Mouse (Mus musculus): ENCODE results near the gene Ptpn6. TPM values are rescaled to one million over a fixed set of nuclear protein-coding genes. Genes with fewer than 3 reads are reported as not detected.
A peak's percentile ranks its signal among the peaks of the same experiment; 100 is the strongest.
"Not testable (repeated sequence)": the region's sequence is repeated elsewhere in the genome, so short reads cannot be mapped to it uniquely, and the experiment has no call there.

Gene Ptpn6
- total RNA-seq, 2 experiments from 2014 or later = 1.7 to 1.9 TPM

DNA sequence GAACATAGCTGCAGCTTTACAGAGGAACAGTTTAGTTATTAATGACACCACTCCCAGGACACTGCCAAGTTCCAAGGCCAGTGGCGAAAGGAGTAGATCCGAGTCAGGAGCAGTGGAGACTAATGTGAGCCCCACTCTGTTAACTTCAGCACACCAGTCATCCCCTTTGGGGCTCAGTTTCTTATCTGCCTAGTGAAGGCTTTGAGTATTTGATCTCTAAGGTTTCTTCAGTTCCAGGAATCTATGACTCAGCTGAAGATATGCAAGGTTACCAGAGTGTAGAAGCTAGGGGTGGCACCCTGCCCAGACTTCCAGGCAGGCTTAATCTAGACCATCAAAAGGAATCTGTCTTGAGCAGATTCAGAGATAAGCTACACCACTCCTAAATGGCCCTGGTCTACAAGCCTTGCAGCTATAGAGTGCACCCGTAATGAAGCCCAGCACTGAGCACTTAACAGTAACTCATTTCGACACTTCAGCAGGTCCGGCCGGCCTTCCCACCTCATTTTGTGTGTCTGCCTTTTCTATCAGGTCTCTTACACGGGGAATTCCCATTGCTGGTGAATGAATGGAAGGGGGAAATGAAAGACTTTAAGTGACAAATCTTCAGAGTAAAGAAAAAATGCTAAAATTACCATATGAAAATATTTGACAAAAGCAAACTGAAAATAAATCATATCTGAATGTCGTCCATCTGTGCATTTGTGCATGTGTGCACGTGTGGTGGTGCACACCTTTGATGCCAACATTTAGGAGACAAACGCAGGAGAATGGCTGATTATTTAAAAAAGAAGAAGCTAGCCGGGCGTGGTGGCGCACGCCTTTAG, 54.7 kb downstream of the Ptpn6 start:
- intact Hi-C loops (cut with DNase I; ENCODE audit: low total_unique reads) = no loop called here
- peak; percentile 55 for DNase-seq

DNA sequence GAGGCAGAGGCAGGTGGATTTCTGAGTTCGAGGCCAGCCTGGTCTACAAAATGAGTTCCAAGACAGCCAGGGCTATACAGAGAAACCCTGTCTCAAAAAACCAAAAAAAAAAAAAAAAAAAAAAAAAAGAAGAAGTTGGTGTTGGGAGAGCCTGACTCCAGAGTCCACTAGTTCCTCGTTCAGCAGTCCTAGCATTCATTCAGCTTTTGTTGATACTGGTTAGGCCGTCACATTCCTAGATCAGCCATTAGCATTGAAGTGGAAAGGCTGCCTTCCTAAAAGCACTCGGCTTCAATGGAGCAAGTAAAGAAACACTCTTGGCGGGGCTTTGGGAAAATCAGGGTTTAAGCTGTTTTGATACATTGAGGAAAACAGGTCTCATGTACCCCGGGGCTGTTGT, 56.2 kb downstream of the Ptpn6 start:
- intact Hi-C loops (cut with DNase I; ENCODE audit: low total_unique reads); DNase-seq: not testable (repeated sequence)

DNA sequence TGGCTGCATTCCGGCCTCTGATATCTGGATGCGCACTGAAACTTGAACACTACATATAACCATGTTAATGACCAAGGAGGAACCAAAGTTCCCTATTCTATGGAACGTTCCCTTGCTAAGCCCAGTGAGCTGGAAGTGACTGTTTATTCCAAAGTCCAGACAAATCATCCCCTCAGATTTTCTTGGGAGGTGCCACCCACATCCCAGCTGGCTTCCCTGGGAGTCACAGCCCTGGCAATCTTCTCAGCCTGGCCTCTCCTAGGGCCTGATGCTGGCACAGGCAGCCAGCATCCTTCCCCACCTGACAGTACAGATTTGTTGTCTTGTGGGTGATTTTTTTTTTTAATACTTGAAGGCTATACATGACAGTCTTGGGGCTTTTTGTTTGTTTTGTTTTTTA, 59.0 kb downstream of the Ptpn6 start:
- intact Hi-C loops (cut with DNase I; ENCODE audit: low total_unique reads) = no loop called here
- no peak for DNase-seq

DNA sequence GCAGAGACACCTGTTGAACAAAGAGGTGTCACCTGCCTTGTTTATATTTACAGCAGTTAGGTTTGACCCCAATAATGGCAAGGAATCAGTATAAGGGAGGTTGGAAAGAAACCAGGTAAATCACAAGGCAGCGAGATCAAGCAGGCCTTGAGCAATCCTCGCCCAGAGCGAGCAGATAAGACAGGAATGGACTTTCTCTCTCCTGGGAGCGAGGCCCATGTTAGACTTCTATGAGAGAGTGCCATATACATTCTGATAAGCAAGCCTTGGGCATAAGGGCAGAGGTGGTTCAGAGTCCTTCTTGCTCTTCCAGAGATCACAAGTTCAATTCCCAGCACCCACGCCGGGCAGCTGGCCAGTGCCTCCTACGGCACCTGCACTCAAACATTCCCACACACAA, 59.7 kb downstream of the Ptpn6 start:
- DNase-seq = no peak

DNA sequence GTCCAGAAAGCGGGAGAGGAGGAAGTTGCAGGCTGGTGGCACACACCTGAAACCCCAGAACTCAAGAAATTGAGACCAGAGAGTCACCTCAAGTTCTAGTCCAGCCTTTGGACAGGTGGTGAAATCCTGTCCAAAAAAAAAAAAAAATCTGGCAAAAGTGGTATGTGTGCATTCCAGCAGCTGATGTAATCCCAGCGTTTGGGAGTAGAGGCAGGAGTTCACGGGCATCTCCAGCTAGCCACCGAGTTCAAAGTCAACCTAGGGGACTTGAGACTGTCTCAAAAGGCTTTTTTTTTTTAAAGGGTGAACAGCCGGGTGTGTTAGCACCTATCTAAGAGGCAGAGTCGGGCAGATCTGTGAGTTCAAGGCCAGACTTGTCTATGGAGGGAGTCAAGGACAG, 62.3 kb downstream of the Ptpn6 start:
- intact Hi-C loops (cut with DNase I; ENCODE audit: low total_unique reads) = no loop called here
- no peak for DNase-seq

More for the DNA sequence above, 59.7 kb downstream of the Ptpn6 start:
- intact Hi-C loops (cut with DNase I; ENCODE audit: low total_unique reads) = no loop called here

DNA sequence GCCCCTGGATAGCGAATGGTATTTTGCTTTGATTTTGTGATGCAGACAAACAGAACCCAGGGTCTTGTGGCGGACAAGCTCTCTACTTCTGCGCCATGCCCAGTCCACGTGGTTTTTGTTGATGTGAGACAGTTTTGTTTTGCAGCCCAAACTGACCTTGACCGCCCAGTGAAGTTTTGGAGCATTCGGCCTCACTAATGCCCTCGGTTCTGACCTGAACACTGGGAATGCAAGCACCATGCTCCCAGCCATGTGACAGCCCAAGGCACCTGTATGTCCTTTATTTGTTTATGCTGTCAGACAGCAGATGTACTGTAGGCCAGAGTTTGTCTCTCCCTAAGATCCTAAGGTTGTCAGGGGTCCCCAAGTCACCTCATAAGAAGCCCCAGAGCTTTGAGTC, 63.9 kb downstream of the Ptpn6 start:
- intact Hi-C loops (cut with DNase I; ENCODE audit: low total_unique reads) = no loop called here
- no peak for DNase-seq

DNA sequence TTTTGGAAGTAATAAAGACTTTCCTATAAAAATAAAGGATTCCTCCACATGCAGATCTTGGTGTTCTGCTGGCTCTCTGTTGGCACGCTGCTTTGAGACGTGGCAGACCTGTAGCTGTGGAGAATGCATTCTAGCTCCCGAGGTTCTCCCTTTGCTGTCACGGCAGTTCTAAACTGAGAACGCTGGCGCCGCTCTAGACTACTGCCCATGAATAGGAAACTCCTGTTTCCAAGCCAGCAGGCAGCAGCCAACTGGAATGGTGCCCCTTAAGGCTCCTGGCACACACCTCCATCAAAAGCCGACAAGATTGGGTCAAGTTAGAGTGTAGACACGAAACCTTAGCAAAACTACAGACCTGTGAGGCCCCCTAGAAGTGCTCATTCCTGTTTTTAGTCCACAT, 64.9 kb downstream of the Ptpn6 start:
- intact Hi-C loops (cut with DNase I; ENCODE audit: low total_unique reads) = no loop called here
- DNase-seq = peak; percentile 46

DNA sequence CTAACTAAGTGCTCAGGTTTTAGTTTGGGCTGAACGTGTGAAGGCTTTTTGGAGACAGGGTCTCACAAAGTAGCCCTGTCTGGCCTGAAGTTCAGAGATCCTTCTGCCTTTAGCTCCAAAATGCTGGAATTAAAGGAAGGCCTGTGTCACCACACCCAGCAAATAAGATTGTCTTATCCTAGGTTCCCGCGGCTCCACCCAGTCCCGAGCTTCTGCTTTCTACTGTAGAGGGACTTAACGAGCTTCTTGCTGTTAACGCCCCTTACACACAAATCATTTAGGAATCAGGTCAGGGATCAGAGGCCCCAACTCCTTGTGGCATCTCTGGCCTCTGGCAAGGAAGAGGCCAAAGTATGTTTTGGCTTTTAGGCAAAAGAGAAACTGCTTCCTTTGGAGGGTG, 66.4 kb downstream of the Ptpn6 start:
- intact Hi-C loops (cut with DNase I; ENCODE audit: low total_unique reads) = no loop called here
- DNase-seq = no peak

Small RNA genes within 50 kb of the gene (microRNA-seq; reads per million reads assigned to microRNA genes)
- gene Mir141 (0 to 0.64 reads per million in 2 experiments), gene Mir200c (11.5 to 13.5 reads per million in 2 experiments)

Other genes with a start within 250 kb of the Ptpn6 start
- gene C1rl, start 245.6 kb downstream of the Ptpn6 start, total RNA-seq (2021) = 1 to 10 TPM in 1 of 2 experiments, under 1 TPM in 1; 0.64 to 1.2 TPM
- 10 to 100 TPM; 11.8 to 16.3 TPM for gene C1ra, start 226.3 kb downstream of the Ptpn6 start, total RNA-seq (2021)
- 10 to 100 TPM; 31.6 to 40.4 TPM for gene C1s1, start 196.4 kb downstream of the Ptpn6 start, total RNA-seq (2021)
- 1 to 10 TPM; 1.3 to 2.3 TPM for gene C1rb, start 168.4 kb downstream of the Ptpn6 start, total RNA-seq (2021)
- under 1 TPM; 0.78 to 0.96 TPM for gene C1s2, start 102.6 kb downstream of the Ptpn6 start, total RNA-seq (2021)
- 10 to 100 TPM; 26.3 to 32.3 TPM for gene Lpcat3, start 75.7 kb downstream of the Ptpn6 start, total RNA-seq (2021)
- 10 to 100 TPM; 51.8 to 57.5 TPM for gene Emg1, start 26.5 kb downstream of the Ptpn6 start, total RNA-seq (2021)
- gene Phb2, start 26.4 kb downstream of the Ptpn6 start, total RNA-seq (2021) = 100 to 1,000 TPM; 179 to 184 TPM
- 100 to 1,000 TPM; 207 to 228 TPM for gene Grcc10, start 2.7 kb upstream of the Ptpn6 start, total RNA-seq (2021)
- not detected for gene Gm45234, start 17.3 kb upstream of the Ptpn6 start, total RNA-seq (2021)
- 10 to 100 TPM; 30.8 to 35.8 TPM for gene Atn1, start 17.8 kb upstream of the Ptpn6 start, total RNA-seq (2021)
- 1 to 10 TPM; 1.9 to 2.3 TPM for gene Eno2, start 31.0 kb upstream of the Ptpn6 start, total RNA-seq (2021)
- gene Lrrc23, start 41.0 kb upstream of the Ptpn6 start, total RNA-seq (2021) = not detected
- gene Spsb2, start 69.9 kb upstream of the Ptpn6 start, total RNA-seq (2021) = 1 to 10 TPM; 3.7 to 4.8 TPM
- 1,000 to 10,000 TPM; 2,868 to 2,952 TPM for gene Tpi1, start 75.6 kb upstream of the Ptpn6 start, total RNA-seq (2021)
- 10 to 100 TPM; 55.3 to 61.9 TPM for gene Usp5, start 90.8 kb upstream of the Ptpn6 start, total RNA-seq (2021)
- 1 to 10 TPM; 4.6 to 5.0 TPM for gene Cdca3, start 90.8 kb upstream of the Ptpn6 start, total RNA-seq (2021)
- gene Gnb3, start 101.6 kb upstream of the Ptpn6 start, total RNA-seq (2021) = 1 to 10 TPM; 6.6 to 7.0 TPM
- 10 to 100 TPM; 19.7 to 24.2 TPM for gene P3h3, start 119.0 kb upstream of the Ptpn6 start, total RNA-seq (2021)
- gene Gpr162, start 125.3 kb upstream of the Ptpn6 start, total RNA-seq (2021) = under 1 TPM; 0.33 to 0.45 TPM
- gene Cd4, start 149.5 kb upstream of the Ptpn6 start, total RNA-seq (2021) = under 1 TPM; 0.27 to 0.51 TPM
- gene Lag3, start 173.0 kb upstream of the Ptpn6 start, total RNA-seq (2021) = under 1 TPM; 0.43 to 0.62 TPM
- gene Ptms, start 181.4 kb upstream of the Ptpn6 start, total RNA-seq (2021) = 100 to 1,000 TPM; 225 to 266 TPM
- 100 to 1,000 TPM; 250 to 257 TPM for gene Mlf2, start 192.7 kb upstream of the Ptpn6 start, total RNA-seq (2021)
- gene Cops7a, start 226.8 kb upstream of the Ptpn6 start, total RNA-seq (2021) = 100 to 1,000 TPM in 1 of 2 experiments, 10 to 100 TPM in 1; 99.1 to 100 TPM